Mouse (Mus musculus): Measurements from ENCODE around the gene Ctnna2. TPM values are rescaled to one million over a fixed set of nuclear protein-coding genes. Genes with fewer than 3 reads are reported as not detected.

Ctnna2 gene
- polyA plus RNA-seq, 1 experiment from 2014 or later = 2.2 TPM

GRCm38 (mm10) chr6:77357748-77358470, 621.6 kb downstream of the Ctnna2 start:
- H3K4me3 ChIP-seq = no peak overlapping the region
- no peak overlapping the region for H3K27ac ChIP-seq (ENCODE audit: poor library complexity, severe bottlenecking)
- H3K4me1 ChIP-seq (replicated peaks) = no peaks in the 10 kb centered on the region
- no peak overlapping the region for H3K9ac ChIP-seq
- H3K9me3 ChIP-seq (replicated peaks) = no peaks in the 10 kb centered on the region
- H3K27me3 ChIP-seq (replicated peaks) = no peaks in the 10 kb centered on the region
- 61% methylated on average over 9 of the region's 9 CpGs for WGBS
- no peaks in the 10 kb centered on the region for H3K36me3 ChIP-seq
- no peak for ATAC-seq (ENCODE audit: insufficient number of reproducible peaks, low FRiP score)
- H3K4me2 ChIP-seq = no peak overlapping the region

GRCm38 (mm10) chr6:77354826-77355225, 624.7 kb downstream of the Ctnna2 start:
- no peak for ATAC-seq (ENCODE audit: insufficient number of reproducible peaks, low FRiP score)
- Histone ChIP-seq H3K4me2 (no peak overlapping the region), H3K27ac (ENCODE audit: poor library complexity, severe bottlenecking) (no peak overlapping the region), H3K4me1 (replicated peaks) (no peaks in the 10 kb centered on the region), H3K9me3 (replicated peaks) (no peaks in the 10 kb centered on the region), H3K27me3 (replicated peaks) (no peaks in the 10 kb centered on the region), H3K4me3 (no peak overlapping the region), H3K36me3 (no peaks in the 10 kb centered on the region), H3K9ac (no peak overlapping the region)
- 67% methylated on average over 1 of the region's 1 CpGs for WGBS

GRCm38 (mm10) chr6:77343781-77344180, 635.7 kb downstream of the Ctnna2 start:
- Histone ChIP-seq H3K4me1 (replicated peaks) (no peaks in the 10 kb centered on the region), H3K27ac (ENCODE audit: poor library complexity, severe bottlenecking) (no peak overlapping the region), H3K4me2 (no peak overlapping the region), H3K4me3 (no peak overlapping the region), H3K27me3 (replicated peaks) (no peaks in the 10 kb centered on the region), H3K36me3 (no peaks in the 10 kb centered on the region), H3K9me3 (replicated peaks) (no peaks in the 10 kb centered on the region), H3K9ac (no peak overlapping the region)
- no peak for ATAC-seq (ENCODE audit: insufficient number of reproducible peaks, low FRiP score)

- WGBS = 71% methylated on average over 2 of the region's 2 CpGs
- no peaks in the 10 kb centered on the region for H3K4me1 ChIP-seq (replicated peaks)
- H3K4me3 ChIP-seq = no peak overlapping the region
- ATAC-seq (ENCODE audit: insufficient number of reproducible peaks, low FRiP score) = no peak
- H3K27me3 ChIP-seq (replicated peaks) = no peaks in the 10 kb centered on the region
- no peaks in the 10 kb centered on the region for H3K36me3 ChIP-seq
- H3K9me3 ChIP-seq (replicated peaks) = no peaks in the 10 kb centered on the region
- H3K4me2 ChIP-seq = no peak overlapping the region
- no peak overlapping the region for H3K27ac ChIP-seq (ENCODE audit: poor library complexity, severe bottlenecking)
- H3K9ac ChIP-seq = no peak overlapping the region
Observed at GRCm38 (mm10) chr6:77335537-77335936, 644.0 kb downstream of the Ctnna2 start.

- Histone ChIP-seq H3K27me3 (replicated peaks) (no peaks in the 10 kb centered on the region), H3K9ac (no peak overlapping the region), H3K4me1 (replicated peaks) (no peaks in the 10 kb centered on the region), H3K4me3 (no peak overlapping the region), H3K9me3 (replicated peaks) (no peaks in the 10 kb centered on the region), H3K27ac (ENCODE audit: poor library complexity, severe bottlenecking) (no peak overlapping the region), H3K4me2 (no peak overlapping the region), H3K36me3 (no peaks in the 10 kb centered on the region)
- WGBS = 69% methylated on average over 3 of the region's 3 CpGs
- ATAC-seq (ENCODE audit: insufficient number of reproducible peaks, low FRiP score) = no peak
Observed at GRCm38 (mm10) chr6:77324748-77325147, 654.8 kb downstream of the Ctnna2 start.

GRCm38 (mm10) chr6:77324327-77324726, 655.2 kb downstream of the Ctnna2 start:
- no peak overlapping the region for H3K4me3 ChIP-seq
- no peak overlapping the region for H3K9ac ChIP-seq
- WGBS = 79% methylated on average over 1 of the region's 1 CpGs
- H3K27ac ChIP-seq (ENCODE audit: poor library complexity, severe bottlenecking) = no peak overlapping the region
- no peaks in the 10 kb centered on the region for H3K4me1 ChIP-seq (replicated peaks)
- ATAC-seq (ENCODE audit: insufficient number of reproducible peaks, low FRiP score) = no peak
- no peaks in the 10 kb centered on the region for H3K36me3 ChIP-seq
- no peak overlapping the region for H3K4me2 ChIP-seq
- H3K27me3 ChIP-seq (replicated peaks) = no peaks in the 10 kb centered on the region
- no peaks in the 10 kb centered on the region for H3K9me3 ChIP-seq (replicated peaks)

GRCm38 (mm10) chr6:77306796-77307195, 672.7 kb downstream of the Ctnna2 start:
- Histone ChIP-seq H3K27ac (ENCODE audit: poor library complexity, severe bottlenecking) (no peak overlapping the region), H3K36me3 (no peaks in the 10 kb centered on the region), H3K9me3 (replicated peaks) (no peaks in the 10 kb centered on the region), H3K4me3 (no peak overlapping the region), H3K27me3 (replicated peaks) (no peaks in the 10 kb centered on the region), H3K4me1 (replicated peaks) (peaks cover 6% of the 10 kb centered on the region), H3K9ac (no peak overlapping the region), H3K4me2 (no peak overlapping the region)
- ATAC-seq (ENCODE audit: insufficient number of reproducible peaks, low FRiP score) = no peak
- 91% methylated on average over 3 of the region's 3 CpGs for WGBS

- Histone ChIP-seq H3K4me2 (no peak overlapping the region), H3K36me3 (no peaks in the 10 kb centered on the region), H3K4me3 (no peak overlapping the region), H3K27ac (ENCODE audit: poor library complexity, severe bottlenecking) (no peak overlapping the region), H3K4me1 (replicated peaks) (peaks cover 6% of the 10 kb centered on the region), H3K27me3 (replicated peaks) (no peaks in the 10 kb centered on the region), H3K9me3 (replicated peaks) (no peaks in the 10 kb centered on the region), H3K9ac (no peak overlapping the region)
- no peak for ATAC-seq (ENCODE audit: insufficient number of reproducible peaks, low FRiP score)
- WGBS = 94% methylated on average over 1 of the region's 1 CpGs
Observed at GRCm38 (mm10) chr6:77301305-77301704, 678.2 kb downstream of the Ctnna2 start.

GRCm38 (mm10) chr6:77291415-77291814, 688.1 kb downstream of the Ctnna2 start:
- H3K4me1 ChIP-seq (replicated peaks) = no peaks in the 10 kb centered on the region
- no peaks in the 10 kb centered on the region for H3K9me3 ChIP-seq (replicated peaks)
- H3K36me3 ChIP-seq = no peaks in the 10 kb centered on the region
- no peak overlapping the region for H3K27ac ChIP-seq (ENCODE audit: poor library complexity, severe bottlenecking)
- H3K9ac ChIP-seq = no peak overlapping the region
- no peak for ATAC-seq (ENCODE audit: insufficient number of reproducible peaks, low FRiP score)
- no peak overlapping the region for H3K4me2 ChIP-seq
- no peaks in the 10 kb centered on the region for H3K27me3 ChIP-seq (replicated peaks)
- no peak overlapping the region for H3K4me3 ChIP-seq
- WGBS = 63% methylated on average over 6 of the region's 6 CpGs

- Histone ChIP-seq H3K4me3 (no peak overlapping the region), H3K4me1 (replicated peaks) (no peaks in the 10 kb centered on the region), H3K36me3 (no peaks in the 10 kb centered on the region), H3K4me2 (no peak overlapping the region), H3K27me3 (replicated peaks) (no peaks in the 10 kb centered on the region), H3K27ac (ENCODE audit: poor library complexity, severe bottlenecking) (no peak overlapping the region), H3K9ac (no peak overlapping the region), H3K9me3 (replicated peaks) (no peaks in the 10 kb centered on the region)
- no peak for ATAC-seq (ENCODE audit: insufficient number of reproducible peaks, low FRiP score)
Observed at GRCm38 (mm10) chr6:77288402-77288801, 691.1 kb downstream of the Ctnna2 start.

- ATAC-seq (ENCODE audit: insufficient number of reproducible peaks, low FRiP score) = no peak
- no peaks in the 10 kb centered on the region for H3K9me3 ChIP-seq (replicated peaks)
- WGBS = 80% methylated on average over 5 of the region's 5 CpGs
- no peak overlapping the region for H3K9ac ChIP-seq
- no peaks in the 10 kb centered on the region for H3K4me1 ChIP-seq (replicated peaks)
- H3K27ac ChIP-seq (ENCODE audit: poor library complexity, severe bottlenecking) = no peak overlapping the region
- no peak overlapping the region for H3K4me3 ChIP-seq
- no peaks in the 10 kb centered on the region for H3K36me3 ChIP-seq
- no peak overlapping the region for H3K4me2 ChIP-seq
- no peaks in the 10 kb centered on the region for H3K27me3 ChIP-seq (replicated peaks)
Observed at GRCm38 (mm10) chr6:77286317-77286716, 693.2 kb downstream of the Ctnna2 start.

GRCm38 (mm10) chr6:77278794-77279193, 700.7 kb downstream of the Ctnna2 start:
- WGBS = 76% methylated on average over 5 of the region's 5 CpGs
- no peaks in the 10 kb centered on the region for H3K27me3 ChIP-seq (replicated peaks)

More at GRCm38 (mm10) chr6:77278794-77279193, 700.7 kb downstream of the Ctnna2 start:
- no peaks in the 10 kb centered on the region for H3K4me1 ChIP-seq (replicated peaks)
- no peak overlapping the region for H3K27ac ChIP-seq (ENCODE audit: poor library complexity, severe bottlenecking)
- no peak overlapping the region for H3K4me2 ChIP-seq
- no peak for ATAC-seq (ENCODE audit: insufficient number of reproducible peaks, low FRiP score)
- no peaks in the 10 kb centered on the region for H3K9me3 ChIP-seq (replicated peaks)
- H3K4me3 ChIP-seq = no peak overlapping the region
- H3K36me3 ChIP-seq = no peaks in the 10 kb centered on the region
- H3K9ac ChIP-seq = no peak overlapping the region

Data from heart, embryonic 12.5 days (tissue).